Mouse (Mus musculus): ENCODE measurements around the gene Sycp3.
"Not testable (repeated sequence)": the region's sequence is repeated elsewhere in the genome, so short reads cannot be mapped to it uniquely, and the experiment has no call there.

Sycp3 gene

DNA sequence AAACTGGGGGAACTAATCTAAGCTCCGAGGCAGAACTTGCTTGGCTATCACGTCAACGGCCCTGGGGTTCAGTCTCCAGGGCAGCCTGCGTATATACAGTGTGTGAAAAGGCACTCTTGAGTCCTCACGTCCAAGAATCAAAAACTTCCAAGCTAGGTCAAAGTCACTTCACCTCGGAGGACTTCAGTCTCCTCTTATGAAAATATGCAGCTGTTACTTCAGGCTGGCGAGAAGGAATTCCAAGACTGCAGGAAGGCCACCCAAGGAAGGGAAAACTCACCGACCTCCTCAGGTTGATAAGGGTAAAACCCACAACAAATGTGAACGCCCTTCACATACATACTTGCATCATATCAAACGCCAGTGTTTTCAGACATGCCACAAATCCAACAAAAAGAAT is 42.0 kb downstream of the Sycp3 start:
- DNase-seq (ENCODE audit: low spot score in 2 of 2), result no peak

DNA sequence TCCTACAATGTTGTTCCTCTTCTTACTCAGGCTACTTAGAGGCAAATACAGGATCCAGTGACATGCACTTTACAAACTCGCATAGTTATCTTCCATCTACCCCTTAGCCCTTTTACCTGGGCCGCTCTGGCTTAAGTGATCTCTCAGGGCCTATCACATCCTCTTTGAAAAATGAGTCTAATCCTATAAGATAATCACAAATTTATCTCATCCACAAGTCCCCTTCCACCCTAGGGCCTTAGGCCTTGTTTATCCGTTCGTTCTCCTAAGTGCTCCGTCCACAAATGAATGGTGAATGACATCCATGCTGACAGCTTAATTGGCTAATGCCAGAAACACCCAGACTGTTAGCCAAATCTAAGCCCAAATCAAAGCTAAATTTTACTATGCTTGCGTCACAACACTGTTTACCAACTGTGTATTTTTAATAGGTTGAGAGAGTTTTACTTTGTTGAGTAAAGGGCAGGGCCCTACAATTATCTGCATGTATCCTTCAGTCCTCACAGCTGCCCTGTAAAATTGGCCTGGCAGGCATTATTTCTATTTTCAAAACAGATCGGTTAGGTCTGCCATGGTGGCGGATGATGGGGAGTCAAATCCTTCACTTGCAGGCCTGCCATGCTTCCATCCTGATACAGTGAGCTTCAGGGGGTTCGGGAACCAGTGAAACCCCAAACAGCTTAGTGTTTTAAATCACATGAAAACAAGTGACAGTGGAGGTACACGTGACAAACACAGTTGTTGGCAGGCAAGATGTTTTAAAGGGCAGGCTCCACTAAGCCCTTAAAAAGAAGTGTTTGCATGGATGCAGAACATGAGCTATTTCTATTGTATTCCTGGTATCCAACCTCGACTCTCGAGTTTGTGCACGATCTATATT is 42.8 kb downstream of the Sycp3 start:
- no peak for DNase-seq (ENCODE audit: low spot score in 2 of 2)

DNA sequence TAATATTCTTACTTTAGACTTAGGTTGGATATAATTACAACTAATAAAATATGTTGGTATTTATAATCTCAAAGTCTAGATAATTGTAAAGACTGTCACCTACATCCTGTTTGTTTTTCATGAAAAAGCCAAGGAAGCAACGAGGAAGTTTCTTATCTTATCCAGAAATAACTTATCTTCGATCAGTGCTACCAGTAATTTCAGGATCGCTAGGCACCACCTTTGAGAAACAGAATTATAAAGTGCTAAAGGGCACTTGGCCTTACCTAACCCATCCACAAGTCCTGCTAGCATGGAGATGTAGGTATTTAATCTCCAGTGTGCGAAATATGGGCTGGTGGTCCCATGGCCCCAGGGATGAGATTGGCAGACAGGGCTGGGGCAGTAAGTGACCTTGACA is 43.5 kb downstream of the Sycp3 start:
- no peak for DNase-seq (ENCODE audit: low spot score in 2 of 2)

DNA sequence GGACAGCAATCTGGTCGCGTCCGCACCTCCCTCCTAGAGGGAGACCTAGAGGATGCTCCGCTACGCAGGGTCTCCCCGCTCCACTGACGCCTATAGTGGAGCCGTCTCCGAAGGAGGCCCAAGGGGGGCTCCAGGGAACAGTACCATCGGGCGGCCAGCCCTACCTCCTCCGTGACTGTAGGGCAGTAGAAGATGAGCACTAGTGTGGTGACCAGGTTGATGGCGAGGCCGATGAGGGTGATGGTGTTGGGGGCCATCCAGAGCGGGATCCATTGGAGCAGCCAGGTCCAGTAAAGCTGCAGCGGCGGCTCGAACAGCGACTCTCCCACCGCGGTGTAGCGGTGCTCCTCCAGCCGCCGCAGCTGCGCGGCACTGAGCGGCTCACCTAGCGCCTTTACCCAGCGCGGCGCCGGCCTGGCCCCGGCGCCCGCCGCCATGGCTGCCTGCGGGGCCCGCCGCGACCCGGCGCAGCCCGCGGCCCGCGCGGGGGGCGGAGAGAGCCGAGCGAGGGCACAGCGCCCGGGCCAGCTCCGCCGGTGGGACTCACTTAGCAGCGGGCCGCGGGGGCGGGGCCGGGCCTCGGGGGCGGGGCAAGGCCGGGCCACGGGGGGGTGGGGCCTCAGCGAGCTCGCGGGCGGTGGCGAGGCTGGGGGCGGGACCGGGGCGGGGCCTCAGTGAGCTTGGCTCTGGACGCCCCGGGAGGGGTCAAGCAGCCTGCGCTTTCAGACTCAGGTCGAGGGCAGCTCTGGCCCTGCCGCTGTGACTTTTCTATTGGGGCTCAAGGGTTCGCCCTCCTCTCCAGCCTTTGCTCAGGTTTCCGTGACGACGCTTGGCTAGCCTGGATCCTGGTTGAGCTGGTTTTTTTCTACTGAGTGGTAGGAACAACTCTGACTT is 44.3 kb downstream of the Sycp3 start, which contains the start of gene Chpt1:
Gene Chpt1, minus strand, starts transcription at position 653 of the 894 bp plus-strand sequence.
- peak; percentile 80 to 85 for DNase-seq (ENCODE audit: low spot score in 2 of 2)

DNA sequence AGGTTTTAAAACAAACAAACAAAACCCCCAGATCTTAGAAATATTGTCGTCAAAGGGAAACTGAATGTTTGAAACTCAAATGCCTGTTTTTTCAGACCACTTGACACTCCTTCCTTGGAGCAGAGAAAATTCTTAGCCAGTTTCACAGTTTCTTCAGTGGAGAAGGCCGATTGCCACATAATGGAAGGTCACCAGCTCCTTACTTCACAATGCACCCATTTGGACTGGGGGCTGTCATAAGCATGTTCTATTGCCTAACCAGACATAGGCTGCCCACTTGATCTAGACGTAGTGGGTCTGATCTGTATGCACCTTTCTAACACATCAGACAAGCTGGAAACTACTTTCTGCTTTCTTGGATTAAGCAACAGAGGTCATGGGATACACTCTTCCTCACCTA is 45.1 kb downstream of the Sycp3 start:
- no peak for DNase-seq (ENCODE audit: low spot score in 2 of 2)

DNA sequence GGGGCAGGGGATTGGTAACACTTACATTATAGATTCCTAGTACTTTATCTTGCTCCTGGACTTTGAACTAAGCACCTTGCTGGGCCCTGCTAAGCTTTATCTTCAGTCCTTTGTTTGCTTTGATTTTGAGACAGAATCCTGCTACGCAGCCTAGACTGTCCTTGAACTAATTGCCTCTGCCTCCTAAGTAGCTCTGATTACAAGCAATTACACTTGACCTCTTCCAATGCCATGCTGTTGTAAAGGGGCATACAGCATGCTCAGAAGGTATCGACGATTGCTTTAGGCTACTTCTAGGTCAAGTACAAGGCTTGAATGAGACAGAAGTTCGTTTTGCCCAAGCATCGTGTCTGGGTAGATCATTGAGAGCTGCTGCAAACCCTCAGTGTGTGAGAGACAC is 45.9 kb downstream of the Sycp3 start:
- peak in 1 of 2 experiments; percentile 5 for DNase-seq (ENCODE audit: low spot score in 2 of 2)

DNA sequence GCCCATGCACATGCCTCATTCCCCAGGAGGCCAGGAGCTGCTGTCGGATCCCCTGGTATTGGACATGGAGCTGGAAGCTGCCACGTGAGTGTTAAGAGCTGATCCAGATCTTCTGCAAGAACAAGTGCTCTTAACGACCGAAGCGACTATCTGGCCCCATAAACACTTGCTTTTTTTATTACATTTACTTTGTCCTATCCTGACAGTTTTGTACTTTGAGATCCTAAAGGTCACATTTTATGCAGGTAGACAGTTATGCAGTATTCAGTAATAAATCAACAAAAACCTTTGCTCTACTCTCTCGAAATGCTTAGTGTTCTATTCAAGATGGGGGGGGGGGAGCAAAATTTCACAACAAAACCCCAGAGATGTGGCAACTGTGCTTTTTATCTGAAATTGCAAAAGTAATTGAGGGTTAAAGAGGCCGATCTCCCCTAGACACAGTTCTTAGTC is 48.3 kb downstream of the Sycp3 start:
- no peak for DNase-seq (ENCODE audit: low spot score in 2 of 2)

DNA sequence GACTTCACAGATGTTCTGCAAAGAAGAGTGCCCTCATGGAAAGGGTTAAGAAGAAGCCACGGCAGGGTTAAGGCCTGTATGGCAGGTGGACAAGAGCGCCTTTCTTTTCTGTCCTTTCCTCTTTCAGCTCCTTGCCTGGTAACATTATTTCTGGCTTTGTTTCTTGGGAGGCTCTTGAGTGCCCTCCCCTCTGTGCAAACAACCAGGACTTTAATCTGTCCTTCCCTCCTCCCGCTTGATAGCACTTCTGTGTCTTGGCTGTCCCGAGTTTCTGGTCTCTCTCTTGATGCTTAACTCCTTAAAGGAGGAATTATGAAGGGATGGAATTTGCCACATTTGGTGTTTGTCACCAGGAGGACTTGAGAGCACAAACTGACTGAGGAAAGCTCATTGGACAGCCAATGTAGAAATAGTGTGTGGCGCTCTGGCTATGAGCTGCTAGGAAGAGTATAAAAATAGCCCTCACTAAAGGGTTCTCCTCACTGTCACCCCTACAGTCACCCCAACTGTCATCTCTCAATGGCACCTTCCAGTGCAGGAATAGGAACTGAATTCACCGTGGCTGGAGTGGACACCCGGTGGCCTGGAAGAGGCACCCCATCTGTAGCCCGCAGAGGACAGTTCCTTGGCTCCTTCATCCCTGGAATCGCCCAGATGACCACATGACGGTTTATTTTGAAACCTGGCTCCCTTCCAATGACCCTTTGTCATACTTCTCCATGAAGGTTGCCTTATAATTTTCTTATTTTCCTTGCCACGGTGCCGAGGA is 51.3 kb downstream of the Sycp3 start:
- no peak for DNase-seq (ENCODE audit: low spot score in 2 of 2)

DNA sequence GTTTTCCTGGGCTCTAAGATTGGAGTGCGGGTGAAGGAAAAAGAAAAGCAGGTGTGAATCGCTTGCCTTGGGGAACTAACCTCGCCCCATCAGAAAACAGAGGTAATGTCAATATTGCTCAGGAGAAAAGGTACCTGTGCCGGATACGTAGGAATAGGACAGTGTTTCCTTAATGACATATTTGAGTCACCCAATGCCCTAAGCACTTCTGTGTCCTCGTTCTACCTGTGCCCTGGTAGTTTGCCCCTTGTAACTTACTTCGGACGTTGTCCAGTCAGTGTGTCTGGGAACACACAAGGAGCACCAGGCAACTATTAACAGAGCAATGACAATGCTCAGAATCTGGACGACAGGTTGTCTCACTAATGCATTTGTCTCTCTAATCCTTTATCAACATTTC is 52.0 kb downstream of the Sycp3 start:
- DNase-seq (ENCODE audit: low spot score in 2 of 2), result no peak

DNA sequence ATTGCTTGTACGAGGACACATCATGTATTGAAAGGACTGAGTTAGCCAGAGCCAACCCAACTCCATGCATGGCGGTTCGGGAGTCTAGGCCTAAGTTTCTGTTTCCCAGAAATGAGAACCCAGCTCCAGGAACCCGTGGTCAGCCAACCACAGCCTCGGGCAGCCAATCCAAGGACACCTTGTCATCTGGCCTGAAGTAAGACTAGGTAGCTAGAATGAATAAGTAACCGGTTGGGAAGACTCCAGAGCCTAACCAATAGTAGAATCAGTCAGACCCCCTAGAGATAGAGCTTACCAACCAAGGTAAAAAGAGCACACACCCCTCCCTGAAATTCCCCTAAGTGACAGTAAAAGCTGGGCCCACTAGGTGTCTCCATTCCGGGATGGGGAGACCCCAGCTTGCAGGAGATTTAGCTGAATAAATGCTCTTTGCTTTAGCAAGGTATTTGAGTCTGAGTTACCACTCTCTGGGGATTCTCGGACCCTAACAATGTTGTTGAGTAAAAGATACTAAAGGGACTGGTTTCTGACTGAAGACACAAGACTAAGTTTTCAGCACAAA is 54.3 kb downstream of the Sycp3 start:
- DNase-seq (ENCODE audit: low spot score in 2 of 2), result no peak

DNA sequence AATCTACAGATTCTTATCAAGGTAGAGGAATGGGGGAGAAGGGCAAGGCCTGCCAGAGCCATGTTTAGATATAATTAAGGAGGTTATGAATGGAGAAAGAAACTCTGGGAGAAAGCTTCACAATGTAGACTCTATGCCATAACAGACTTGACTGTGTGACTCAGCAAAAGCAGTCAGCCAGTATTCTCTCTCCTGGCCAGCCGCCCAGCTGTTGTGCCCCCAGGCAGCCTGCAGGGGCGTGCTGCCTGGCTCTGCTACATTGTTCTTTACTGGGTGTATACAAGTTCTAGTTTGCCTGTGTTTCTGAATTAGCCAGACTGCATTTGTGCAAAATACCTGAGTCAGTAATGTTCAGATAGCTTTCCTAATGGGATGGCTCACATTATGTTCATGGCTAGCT is 55.1 kb downstream of the Sycp3 start:
- peak; percentile 42 to 73 for DNase-seq (ENCODE audit: low spot score in 2 of 2)

DNA sequence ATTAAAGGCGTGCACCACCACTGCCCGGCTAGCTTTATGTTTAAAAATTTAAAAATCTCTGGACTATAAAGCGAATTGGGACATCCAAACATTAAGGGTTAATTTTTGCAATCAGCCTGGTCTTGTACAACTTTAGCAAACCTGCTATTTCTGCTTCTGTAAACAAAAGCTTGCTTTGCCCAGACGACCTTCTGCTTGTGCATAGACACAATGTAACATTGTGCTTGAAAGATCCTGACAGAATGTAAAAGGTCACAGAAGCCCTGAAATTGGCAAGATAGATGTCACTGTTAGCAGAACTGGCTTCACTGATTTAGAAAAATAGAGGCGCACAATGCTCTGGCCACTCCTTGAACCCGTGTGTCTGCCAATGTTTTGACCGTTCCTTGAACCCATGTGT is 55.7 kb downstream of the Sycp3 start:
- DNase-seq (ENCODE audit: low spot score in 2 of 2), result not testable (repeated sequence)

DNA sequence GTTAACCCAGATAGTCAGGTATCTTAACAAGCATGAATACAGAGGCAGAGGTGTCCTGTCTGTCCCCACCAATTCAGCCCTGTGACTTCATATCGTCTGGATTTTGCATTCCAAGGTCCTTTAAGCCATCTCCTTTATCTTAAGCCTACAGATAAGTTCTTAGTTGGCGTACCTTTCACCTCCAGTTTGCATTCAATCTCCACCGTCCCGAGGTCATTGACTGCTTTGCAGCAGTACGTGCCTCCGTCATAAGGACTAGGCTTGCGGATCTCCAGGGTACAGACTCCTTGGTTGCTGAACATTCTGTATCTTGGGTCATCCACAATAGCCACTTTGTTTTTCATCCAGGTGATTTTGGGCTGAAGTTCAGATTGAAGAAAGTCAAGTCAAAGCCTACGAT is 63.4 kb downstream of the Sycp3 start:
- DNase-seq (ENCODE audit: low spot score in 2 of 2), result no peak

All from urinary bladder, postnatal 4 days (tissue).